Mouse (Mus musculus) small intestine, adult 2 months (tissue): ENCODE measurements around the gene Mrps2.

Experiments
- CTCF ChIP-seq: fragments of 200-500 bp; IDR thresholded peaks from 2 replicates; pipeline ENCODE4 v1.5.1; 2012; ENCODE audit warnings: low read depth, mild to moderate bottlenecking, control low read depth, inconsistent platforms, low read length, moderate library complexity, mixed read lengths; ENCODE audit not compliant: insufficient replicate concordance, insufficient read length; ENCODE audit errors: extremely low read depth
- POLR2A ChIP-seq: fragments of 200-500 bp; IDR thresholded peaks from 2 replicates; pipeline ENCODE4 v1.6.1; 2012; ENCODE audit warnings: low read depth, mild to moderate bottlenecking, control low read depth, inconsistent platforms, low read length, moderate library complexity

DNA sequence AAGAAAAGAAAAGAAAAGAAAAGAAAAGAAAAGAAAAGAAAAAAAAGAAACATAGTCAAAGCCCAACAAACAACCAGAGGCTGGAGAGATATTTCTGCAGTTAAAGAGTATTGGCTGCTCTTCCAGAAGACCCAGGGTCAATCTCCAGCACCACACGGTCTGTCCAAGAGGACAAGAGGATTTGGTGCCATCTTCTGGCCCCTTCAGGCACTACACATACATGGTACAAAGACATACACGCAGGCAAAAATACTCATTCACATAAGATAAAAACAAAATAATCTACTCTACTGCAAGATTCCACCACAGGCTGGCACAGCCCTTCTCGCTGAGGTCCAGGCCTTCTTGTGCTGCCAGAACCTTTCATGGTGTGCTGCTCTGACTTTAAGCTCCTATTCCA is 44.7 kb upstream of the Mrps2 start:
- peak; percentile 41; the same call in 1 of the 2 replicates for TF ChIP-seq CTCF
- no peak for TF ChIP-seq POLR2A
